Mouse (Mus musculus): ENCODE data around the gene Lsm2.
"Not testable (repeated sequence)": the region's sequence is repeated elsewhere in the genome, so short reads cannot be mapped to it uniquely, and the experiment has no call there.

The Lsm2 gene

DNA sequence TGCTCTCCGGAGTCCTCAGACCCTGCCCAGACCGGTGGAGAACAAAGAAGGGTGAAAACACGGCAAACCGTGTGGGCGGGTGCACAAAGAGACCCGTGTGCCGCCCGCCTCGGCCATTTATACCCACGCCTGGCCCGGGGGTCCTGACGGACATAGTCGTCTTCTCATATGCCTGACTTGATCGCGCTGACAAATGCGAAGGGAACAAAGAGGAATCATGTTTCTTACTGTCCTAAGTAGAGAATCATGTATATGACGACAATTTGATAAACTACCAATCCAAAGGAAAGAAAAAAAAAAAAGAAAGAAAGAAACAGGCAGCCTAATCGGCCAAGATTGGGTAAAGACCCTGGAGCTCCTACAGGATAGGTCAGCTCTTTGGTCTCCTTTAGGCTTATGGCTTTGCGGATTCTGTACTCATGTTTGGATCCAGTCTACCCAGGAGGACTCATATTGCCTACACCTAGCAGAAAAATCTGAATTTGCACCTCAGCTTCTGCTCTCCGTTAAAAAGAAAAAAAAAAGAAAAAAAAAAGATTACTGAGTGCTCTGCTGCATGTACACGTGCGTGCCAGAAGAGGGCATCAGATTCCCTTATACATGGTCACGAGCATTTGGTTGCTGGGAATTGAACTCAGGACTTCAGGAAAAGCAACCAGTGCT lies 29.2 kb upstream of the Lsm2 start:
- TF ChIP-seq GATA4 (IDR thresholded peaks at IDR 0.05; ENCODE audit: insufficient replicate concordance, low read length) = peak; percentile 7; the same call in 1 of the 2 replicates

DNA sequence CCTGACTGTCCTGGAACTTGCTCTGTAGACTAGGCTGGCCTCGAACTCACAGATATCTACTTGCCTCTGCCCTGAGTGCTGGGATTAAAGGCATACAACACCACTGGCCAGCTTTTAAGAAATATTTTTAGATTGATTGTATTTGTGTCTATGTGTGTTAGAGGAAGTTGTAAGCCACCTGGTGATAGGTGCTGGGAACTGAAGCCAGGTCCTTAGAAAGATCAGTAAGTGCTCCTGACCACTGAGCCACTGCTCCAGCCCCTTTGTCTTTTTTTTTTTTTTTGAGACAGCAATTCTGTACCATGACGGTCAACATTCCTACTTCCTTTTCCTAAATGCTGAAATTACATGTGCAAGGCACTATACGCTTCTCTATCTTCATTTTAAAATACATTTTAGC lies 28.4 kb upstream of the Lsm2 start:
- TF ChIP-seq GATA4 (IDR thresholded peaks at IDR 0.05; ENCODE audit: insufficient replicate concordance, low read length) = no peak

DNA sequence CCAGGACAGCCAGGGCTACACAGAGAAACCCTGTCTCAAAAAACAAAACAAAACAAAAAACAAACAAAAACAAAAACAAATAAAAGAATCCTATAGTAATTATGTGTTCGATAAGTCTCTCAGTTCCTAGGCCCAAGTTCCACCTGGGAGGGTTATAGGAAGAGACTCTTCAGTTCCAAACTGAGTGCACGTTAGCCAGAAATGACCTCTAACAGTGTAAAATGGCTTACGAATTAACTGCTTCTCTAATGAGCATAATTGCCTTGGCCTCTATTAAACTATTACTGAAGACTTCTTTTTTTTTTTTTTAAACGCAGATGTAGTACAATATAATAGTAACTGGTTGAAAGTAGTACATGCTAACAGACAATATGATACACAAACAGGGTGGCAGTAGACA lies 27.8 kb upstream of the Lsm2 start:
- TF ChIP-seq GATA4 (IDR thresholded peaks at IDR 0.05; ENCODE audit: insufficient replicate concordance, low read length) = no peak

DNA sequence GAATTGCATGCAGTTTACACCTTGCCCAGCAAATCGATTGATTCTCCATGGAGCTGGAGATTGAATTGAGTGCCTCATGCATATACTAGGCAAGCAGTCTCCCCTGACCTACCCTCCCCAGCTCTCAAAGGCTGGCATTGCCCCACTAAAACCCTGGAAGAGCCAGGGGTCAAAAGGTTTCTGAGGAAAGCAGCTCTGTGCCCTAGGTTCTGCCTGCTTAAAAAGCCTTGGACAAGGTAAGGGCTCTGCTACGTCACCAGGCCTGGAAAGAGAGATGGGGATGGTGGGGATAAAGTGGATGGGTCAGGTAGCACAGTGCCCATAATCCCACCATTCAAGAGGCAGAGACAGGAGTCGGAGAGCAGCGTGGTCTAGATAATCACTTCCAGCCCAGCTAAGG lies 26.8 kb upstream of the Lsm2 start:
- TF ChIP-seq GATA4 (IDR thresholded peaks at IDR 0.05; ENCODE audit: insufficient replicate concordance, low read length) = no peak

DNA sequence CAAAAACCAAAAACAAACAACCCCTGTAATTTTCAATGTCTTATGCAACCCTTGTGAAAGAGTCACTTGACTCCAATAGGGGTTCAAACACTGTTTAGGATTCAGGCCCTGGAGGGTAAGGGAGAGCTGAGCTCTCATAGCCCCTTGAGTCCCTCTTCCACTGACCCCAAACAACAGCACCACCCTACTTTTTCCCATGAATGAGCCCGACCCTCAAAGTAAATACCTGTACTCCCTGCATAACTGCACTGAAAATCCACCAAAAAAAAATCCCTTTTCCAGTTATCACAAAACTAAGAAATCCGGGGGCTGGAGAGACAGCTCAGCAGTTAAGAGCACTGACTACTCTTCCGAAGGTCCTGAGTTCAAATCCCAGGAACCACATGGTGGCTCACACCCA lies 25.8 kb upstream of the Lsm2 start:
- no peak for TF ChIP-seq GATA4 (IDR thresholded peaks at IDR 0.05; ENCODE audit: insufficient replicate concordance, low read length)

DNA sequence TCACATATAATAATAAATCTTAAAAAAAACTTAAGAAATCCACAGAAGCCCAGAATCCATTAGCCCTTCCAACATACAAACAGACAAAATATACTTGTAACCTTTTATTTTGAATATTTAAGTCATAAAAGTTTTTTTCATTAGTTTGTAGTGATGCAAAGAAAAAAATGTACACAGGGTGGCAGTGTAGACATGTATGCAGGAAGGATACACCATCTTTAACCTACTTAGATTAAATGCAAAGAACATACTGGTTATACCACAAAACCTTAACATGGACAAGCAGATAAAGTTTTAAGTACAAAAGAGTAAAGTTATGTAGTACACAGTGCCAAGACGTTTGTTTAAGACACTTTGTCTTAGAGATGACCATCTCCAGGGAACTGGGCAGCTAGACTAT lies 25.3 kb upstream of the Lsm2 start:
- no peak for TF ChIP-seq GATA4 (IDR thresholded peaks at IDR 0.05; ENCODE audit: insufficient replicate concordance, low read length)

DNA sequence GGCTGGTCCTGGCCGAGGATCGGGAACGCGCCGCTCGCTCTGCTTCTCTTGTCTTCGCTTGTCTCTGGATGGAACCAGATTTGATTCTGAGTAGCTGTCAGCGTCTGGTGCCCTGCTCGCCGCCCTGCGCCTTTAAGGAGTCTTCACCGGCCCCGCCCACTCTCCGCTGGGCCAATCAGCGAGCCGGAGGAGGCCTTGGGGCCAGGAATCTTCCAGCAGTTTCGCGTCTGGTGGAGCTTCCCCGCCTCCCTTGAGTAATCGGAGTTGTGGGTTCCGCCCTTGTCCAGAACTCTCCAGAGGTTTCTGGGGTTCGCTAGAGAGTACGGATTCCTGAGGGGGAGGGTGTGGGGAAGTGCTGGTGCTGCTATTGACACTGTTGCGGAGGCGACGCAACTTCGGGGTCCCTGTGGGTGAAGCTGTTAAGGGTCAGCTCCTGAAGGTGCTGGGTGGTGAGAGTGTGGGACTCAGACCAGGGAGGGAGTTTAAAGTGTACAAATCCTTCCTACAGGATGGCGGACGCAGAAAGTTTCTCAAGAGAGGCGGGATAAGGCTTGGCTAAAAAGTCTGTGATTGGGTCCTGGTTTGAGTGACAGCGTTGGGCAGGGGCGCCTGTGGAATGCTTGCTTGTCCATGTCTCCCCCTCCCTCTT lies 22.4 kb upstream of the Lsm2 start, which contains the start of gene Hspa1b:
Gene Hspa1b, minus strand, starts transcription at position 109 of the 649 bp plus-strand sequence.
- TF ChIP-seq GATA4 (IDR thresholded peaks at IDR 0.05; ENCODE audit: insufficient replicate concordance, low read length) = peak; percentile 21; the same call in 1 of the 2 replicates

DNA sequence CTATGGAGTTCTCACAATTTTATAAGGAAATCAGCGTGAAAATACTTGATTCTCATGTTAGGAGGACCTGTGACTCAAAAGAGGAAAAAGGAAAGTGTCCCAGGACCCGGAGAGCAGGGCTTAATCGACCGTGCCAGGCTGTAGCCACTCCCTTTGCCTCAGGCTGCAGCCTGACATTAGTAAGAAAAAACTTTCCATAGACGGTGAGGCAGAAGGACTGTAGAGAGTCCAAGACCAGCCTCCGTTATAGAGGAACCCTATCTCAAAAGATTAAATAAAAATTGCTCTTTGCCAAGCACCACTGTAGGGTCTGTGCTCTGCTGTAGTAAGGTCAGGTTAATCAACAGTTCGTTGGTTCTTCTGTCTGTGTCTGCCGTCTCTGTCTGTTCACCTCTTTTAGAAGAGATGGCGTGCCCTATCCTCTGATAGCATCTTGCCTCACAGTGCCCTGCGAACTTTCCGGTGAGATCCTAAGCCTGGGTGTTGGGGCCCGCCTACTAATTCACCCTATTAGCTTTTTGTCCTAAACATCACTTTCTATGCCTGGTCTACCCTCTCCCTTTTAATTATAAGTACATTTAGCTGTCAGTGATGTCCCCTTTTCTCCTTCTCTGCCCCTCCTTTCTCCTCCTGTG lies 21.7 kb upstream of the Lsm2 start:
- TF ChIP-seq GATA4 (IDR thresholded peaks at IDR 0.05; ENCODE audit: insufficient replicate concordance, low read length) = no peak

DNA sequence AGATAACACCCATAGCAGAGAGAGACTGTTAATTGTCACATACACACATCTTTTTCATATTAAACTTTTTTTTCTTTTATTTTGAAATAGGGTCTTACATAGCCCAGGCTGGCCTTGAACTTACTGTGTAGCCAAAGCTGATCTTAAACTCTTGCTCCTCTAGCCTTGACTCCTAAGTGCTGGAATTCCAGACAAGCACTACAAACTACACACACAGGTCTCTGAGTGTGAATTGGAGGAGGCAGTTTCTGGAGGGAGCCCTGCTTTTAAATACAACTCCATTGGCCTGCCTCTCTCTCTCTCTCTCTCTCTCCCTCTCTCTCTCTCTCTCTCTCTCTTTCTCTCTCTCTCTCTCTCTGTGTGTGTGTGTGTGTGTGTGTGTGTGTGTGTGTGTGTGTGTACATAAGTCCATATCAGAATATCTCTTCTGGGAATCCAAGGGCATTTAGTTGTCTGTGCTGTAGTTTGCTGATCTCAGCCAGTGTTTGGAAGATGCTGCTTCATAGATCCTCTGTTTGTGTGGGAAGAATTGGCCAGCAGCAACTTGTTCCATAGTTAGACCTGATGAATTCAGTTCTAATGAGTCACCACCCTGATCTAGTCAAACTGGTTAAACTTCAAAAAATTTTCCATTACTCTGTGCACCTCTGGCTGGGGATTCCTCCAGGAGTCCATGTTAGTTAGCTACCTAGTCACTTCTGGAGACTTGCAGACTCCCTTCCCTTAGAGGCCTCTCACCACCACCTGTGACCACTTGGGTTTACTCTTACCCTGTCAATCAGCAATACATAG lies 20.8 kb upstream of the Lsm2 start:
- no peak for TF ChIP-seq GATA4 (IDR thresholded peaks at IDR 0.05; ENCODE audit: insufficient replicate concordance, low read length)

DNA sequence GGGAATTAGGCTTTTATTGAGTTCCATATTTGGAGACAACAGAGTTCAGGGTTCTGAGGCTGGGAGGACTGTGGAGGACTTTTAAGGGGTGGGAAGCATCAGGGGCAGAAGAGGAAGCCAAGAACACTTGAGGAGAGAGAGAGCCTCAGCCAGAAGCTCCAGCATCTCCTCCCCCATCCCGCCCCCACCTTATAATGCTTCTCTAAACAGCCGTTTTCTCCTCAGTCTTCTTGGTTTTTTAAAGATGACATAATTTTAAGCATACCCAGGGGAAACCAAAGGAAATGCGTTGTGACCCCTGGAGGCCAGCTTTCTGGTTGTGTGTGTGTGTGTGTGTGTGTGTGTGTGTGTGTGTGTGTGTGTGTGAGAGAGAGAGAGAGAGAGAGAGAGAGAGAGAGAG lies 19.5 kb upstream of the Lsm2 start:
- TF ChIP-seq GATA4 (IDR thresholded peaks at IDR 0.05; ENCODE audit: insufficient replicate concordance, low read length) = no peak

DNA sequence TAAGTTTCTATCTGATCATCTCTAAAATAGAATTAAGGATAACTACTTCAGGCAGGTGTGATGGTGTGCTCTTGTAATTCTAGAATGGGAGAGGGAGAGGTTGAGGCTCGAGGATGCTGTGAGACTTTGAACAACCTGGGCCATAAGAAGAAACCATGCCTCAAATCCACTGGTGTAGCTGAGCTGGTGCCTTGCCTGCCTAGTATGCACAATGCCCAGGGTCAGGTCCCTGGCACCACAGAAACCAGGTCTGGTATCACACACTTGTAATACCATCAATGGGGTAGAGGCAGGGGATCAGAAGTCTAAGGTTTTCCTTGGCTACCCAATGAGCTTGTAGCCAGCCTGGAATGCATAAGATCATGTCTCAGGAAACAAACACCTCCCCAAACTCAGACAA lies 18.8 kb upstream of the Lsm2 start:
- no peak for TF ChIP-seq GATA4 (IDR thresholded peaks at IDR 0.05; ENCODE audit: insufficient replicate concordance, low read length)

DNA sequence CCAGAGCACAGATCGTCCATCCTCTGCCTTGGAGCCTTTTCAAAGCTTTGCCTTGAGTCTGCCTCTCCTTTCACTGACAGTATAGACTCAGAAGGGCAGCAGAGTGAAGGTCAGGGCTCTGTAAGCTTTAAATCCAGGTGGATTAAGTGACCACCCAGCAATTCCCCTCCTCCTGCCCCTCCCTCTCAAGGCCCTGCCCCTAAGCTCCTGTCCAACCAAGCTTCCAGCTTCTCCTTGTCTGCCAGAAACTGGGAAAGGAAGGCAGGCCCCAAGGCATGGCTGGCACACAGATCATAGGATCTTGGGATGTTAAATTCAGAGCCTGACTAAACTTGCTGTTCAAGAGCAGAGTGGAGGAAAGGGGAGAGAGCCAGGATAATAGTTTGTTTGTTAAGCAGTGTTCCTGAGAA lies 17.0 kb upstream of the Lsm2 start:
- no peak for TF ChIP-seq GATA4 (IDR thresholded peaks at IDR 0.05; ENCODE audit: insufficient replicate concordance, low read length)

DNA sequence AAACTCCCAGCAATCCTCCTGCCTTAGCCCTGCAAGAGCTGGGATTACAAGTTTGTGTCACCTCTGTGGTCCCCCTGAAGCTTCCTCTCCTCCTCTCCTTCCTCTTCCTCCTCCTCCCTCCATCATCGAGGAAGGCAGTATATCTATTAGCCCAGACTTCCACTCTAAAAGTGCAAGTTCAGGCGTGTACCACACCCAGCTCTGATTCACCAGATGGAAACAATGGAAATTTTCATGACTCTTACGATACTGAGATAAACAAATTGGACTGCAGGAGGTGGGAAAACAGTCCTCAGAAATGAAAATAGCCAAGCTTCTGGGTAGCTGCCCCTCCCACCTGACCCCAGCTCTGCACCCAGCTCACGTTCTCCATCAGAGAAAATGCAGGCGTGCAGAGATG lies 16.0 kb upstream of the Lsm2 start:
- peak; percentile 38; the same call in 1 of the 2 replicates for TF ChIP-seq GATA4 (IDR thresholded peaks at IDR 0.05; ENCODE audit: insufficient replicate concordance, low read length)

DNA sequence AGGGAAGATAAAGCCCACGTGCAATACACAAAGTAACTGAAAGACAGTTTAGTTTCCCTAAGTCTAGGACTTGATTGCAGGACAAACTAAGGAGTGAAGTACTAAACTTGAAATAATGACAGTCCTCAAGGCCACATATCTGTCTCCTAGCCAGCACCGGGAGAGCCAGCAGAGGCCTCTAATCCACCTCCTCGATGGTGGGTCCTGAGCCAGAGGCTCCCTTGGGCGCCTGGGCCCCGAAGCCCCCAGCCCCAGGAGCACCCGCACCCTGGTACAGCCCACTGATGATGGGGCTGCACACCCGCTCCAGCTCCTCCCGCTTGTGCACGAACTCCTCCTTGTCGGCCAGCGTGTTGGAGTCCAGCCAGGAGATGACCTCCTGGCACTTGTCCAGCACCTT lies 11.8 kb upstream of the Lsm2 start, which contains the start of gene Gm20481:
Gene Gm20481, plus strand, starts transcription at position 91 of the 400 bp plus-strand sequence.
- not testable (repeated sequence) for TF ChIP-seq GATA4 (IDR thresholded peaks at IDR 0.05; ENCODE audit: insufficient replicate concordance, low read length)

DNA sequence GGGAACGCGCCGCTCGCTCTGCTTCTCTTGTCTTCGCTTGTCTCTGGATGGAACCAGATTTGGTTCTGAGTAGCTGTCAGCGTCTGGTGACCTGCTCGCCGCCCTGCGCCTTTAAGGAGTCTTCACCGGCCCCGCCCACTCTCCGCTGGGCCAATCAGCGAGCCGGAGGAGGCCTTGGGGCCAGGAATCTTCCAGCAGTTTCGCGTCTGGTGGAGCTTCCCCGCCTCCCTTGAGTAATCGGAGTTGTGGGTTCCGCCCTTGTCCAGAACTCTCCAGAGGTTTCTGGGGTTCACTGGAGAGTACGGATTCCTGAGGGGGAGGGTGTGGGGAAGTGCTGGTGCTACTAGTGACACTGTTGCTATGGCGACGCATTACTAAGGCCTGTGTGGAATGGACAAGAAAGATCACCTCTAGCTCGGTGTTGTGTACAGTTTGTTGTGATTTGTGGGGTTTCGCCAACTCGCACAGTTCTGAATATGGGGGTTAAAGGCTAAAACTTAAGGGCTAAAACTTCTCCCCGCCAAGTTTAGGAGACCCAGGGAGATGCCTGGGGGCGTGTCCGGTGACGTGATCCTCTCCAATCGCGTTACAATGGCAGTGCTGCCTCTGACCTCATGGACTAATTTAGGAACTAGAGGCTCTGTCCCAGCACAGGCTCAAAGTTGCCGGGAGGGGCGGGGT lies 9.5 kb upstream of the Lsm2 start, which contains the start of the genes Hspa1a and Hspa1l:
Gene Hspa1a, minus strand, starts transcription at position 88 of the 681 bp plus-strand sequence.
Gene Hspa1l, plus strand, starts transcription at position 635 of the 681 bp plus-strand sequence.
- not testable (repeated sequence) for TF ChIP-seq GATA4 (IDR thresholded peaks at IDR 0.05; ENCODE audit: insufficient replicate concordance, low read length)
